Mouse (Mus musculus) adrenal gland (tissue): ENCODE data around the gene Was.
"Not testable (repeated sequence)": the region's sequence is repeated elsewhere in the genome, so short reads cannot be mapped to it uniquely, and the experiment has no call there.

Experiments used
- intact Hi-C: fragments of 180-260 bp; cut with DNase I; formaldehyde crosslinking; loops from one replicate; pipeline ENCODE4 v1.15.1; 2025

Was gene

DNA sequence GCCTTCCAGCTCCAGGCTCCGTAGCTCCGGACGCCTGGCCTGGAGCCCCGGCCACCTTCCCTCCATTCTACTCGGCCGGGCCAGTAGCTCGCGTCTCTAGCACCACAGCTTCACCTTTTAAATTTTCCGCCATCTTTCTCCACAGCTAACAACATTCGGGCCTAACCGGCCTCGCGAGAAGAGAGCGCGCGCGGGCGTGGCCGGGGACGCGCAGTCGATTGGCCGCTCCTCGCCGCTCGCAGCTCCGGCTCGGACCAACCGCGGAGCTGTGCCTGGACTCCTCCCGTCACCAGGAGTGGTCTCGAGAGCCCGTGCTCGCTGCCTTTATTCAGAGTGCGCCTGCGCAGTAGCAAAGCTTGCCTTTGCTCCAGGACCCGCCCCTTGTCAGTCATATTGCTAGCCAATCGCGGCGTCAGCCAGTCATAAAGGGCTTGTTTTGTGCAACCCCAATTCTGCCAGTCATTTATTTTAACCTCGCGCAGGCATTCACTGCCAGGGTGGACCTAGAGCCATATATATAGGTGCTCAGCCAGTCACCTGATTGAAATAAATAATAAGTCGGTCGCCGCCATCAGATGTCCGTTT, 15.8 kb downstream of the Was start, which contains the start of gene Suv39h1:
Gene Suv39h1, minus strand, starts transcription at position 331 of the 585 bp plus-strand sequence.
- intact Hi-C loops: no loop called here

DNA sequence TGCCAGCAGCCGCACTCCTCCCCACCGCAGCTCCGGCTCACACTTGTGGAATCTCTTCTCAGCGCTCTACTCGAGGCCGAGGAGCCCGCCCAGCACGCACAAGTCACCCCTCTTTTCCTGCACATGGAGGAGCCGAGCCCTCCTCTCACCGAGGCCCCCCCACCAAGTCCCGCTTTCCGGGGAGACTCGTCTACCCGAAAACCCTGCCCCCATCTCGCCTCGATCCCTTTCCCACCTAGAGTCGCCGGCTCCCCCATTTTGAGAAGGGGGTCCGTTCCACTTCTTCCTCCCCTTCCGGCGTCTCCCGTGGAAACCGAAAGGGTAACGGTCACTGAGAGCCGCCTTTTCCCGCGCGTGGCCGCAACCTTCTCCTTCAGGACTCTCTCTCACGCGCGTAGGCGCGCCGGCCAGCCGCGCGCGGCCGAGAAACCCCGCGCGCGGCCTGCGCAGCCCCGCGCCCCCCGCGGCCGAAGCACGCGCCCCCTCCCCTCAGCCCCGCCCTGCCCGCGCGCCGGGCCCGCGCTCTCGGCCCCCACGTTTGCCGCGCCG, 16.3 kb downstream of the Was start:
- intact Hi-C loops: no loop called here

DNA sequence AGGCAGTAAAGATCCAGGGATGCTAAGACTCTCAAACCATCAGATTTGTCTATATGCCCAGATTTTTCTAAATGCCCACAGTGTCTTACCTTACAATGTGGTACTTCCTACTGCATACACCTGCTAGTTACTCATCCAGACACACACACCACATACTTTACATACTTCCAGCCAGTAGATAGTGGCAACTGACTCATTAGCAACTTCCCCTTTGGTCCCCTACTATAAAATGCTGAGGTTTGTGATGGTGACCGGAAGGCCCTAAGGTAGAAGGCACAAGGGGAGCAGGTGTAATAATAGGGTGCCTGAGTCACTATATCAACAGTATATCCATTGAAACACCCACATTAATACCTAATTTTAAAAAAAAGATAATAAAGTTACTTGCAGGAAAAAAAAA, 21.1 kb downstream of the Was start:
- intact Hi-C loops: no loop called here

DNA sequence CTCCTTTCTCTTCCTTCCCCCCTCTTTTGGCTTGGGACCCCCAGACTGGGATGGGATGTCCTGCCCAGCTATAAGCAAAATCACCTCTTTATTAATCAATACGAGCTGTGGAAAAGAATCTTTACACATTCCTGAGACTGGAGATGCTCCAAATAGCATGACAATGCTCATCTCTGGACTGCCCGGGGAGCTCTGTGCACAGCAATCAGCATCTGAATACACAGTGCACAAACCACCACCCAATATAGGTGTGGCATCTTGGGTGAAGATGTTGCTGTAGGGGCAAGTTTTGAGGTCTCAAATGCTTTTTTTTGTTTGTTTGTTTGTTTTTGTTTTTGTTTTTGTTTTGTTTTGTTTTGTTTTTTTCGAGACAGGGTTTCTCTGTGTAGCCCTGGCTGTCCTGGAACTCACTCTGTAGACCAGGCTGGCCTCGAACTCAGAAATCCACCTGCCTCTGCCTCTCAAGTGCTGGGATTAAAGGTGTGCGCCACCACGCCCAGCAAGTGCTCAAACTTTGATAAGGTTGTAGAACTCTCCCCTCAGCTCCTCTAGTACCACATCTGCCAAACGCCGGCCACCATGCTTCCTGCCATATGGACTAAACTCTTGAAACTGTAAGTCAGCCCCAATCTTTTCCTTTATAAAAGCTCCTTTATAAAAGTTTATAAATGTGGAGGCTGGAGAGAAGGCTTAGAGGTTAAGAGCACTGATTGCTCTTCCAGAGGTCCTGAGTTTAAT, 39.1 kb downstream of the Was start:
- intact Hi-C loops: not testable (repeated sequence)

DNA sequence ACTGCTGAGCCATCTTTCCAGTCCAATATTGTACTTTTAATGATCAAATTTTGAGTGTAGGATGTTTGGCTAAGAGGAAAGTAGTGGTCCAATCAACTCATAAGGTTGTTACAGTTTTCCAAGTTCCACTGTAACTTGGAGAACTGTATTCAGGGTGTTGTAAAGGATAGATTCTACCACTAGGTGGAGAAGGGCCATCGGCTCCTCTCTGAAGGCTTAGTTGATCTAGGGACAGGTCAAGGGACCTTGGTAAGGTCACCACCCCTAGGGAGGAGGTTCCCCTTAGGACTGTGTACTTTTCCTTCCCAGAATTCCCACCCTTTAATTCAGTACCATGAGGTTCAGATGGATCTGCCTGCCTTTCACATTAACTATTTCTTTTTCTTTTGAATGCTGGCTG, 57.3 kb downstream of the Was start:
- intact Hi-C loops: loop anchor here (5.0 kb wide), 1 partner anchor 84 kb away; no protein-coding TSS in a partner anchor
